22 mouse cellular contexts compared by ENCODE assay signal in genomic region chr7:46086378-46086777, GRCm38 (mm10). TPM values are rescaled to one million over a fixed set of nuclear protein-coding genes. Genes with fewer than 3 reads are reported as not detected.
"Had no signal": no experiment of that assay in that cellular context is flagged by ENCODE, and none has a peak within 500 bp of the region (broad histone marks: within the 10 kb centered on the region; RNA-seq: fewer than 3 reads in every experiment).

No protein-coding gene starts in this region.

- H3K27me3 ChIP-seq: lung, embryonic 15.5 days; neural tube, embryonic 12.5 days; neural tube, embryonic 15.5 days; stomach, embryonic 15.5 days had no signal

- H3K4me1 ChIP-seq: lung, embryonic 15.5 days; neural tube, embryonic 12.5 days had no signal

- H3K4me2 ChIP-seq: lung, embryonic 15.5 days; midbrain, embryonic 11.5 days; neural tube, embryonic 12.5 days; neural tube, embryonic 15.5 days; stomach, embryonic 15.5 days had no signal

- H3K9me3 ChIP-seq: lung, embryonic 15.5 days; stomach, embryonic 15.5 days had no signal

- H3K27ac ChIP-seq: kidney, postnatal 0 days; layer of hippocampus, adult 2 months; left cerebral cortex, adult 2 months; liver, embryonic 14.5 days; lung, embryonic 15.5 days; neural tube, embryonic 12.5 days; neural tube, embryonic 15.5 days; stomach, embryonic 15.5 days had no signal

- DNase-seq: kidney, postnatal 25 days; layer of hippocampus, adult 9-11 months; lung, adult 18-20 months; lung, postnatal 10 days; lung, postnatal 36 days; midbrain, embryonic 14.5 days; retina, postnatal 1 day; right cerebral cortex, postnatal 25 days; spleen, adult 18-20 months; thymus, adult 18-20 months; thymus, postnatal 36 days had no signal

- H3K9ac ChIP-seq: liver, embryonic 14.5 days; lung, embryonic 15.5 days; neural tube, embryonic 12.5 days; neural tube, embryonic 15.5 days; stomach, embryonic 15.5 days had no signal

- H3K4me3 ChIP-seq: layer of hippocampus, adult 2 months; left cerebral cortex, adult 2 months; lung, embryonic 15.5 days; neural tube, embryonic 12.5 days; neural tube, embryonic 15.5 days; stomach, embryonic 15.5 days had no signal

RNA-seq across cellular contexts. Expression of gene Kcnj11, which starts 14.2 kb away (rescaled TPM):
- polyA plus RNA-seq: limb, embryonic 11.5 days; liver, adult 2 months had no signal
